Mouse (Mus musculus) midbrain, embryonic 16.5 days (tissue): Measurements from ENCODE around the gene Paqr4. TPM values are rescaled to one million over a fixed set of nuclear protein-coding genes. Genes with fewer than 3 reads are reported as not detected.

Experiments
- ATAC-seq: fragments of 200-750 bp; cut with Nextera tagmentation; 2 replicates; pipeline ENCODE4 v1.8.0; 2017; ENCODE audit warnings: moderate TSS enrichment
- H3K27ac ChIP-seq: fragments of 300-500 bp; sonication (generic); 2 replicates; pipeline ENCODE4 v1.5.1; 2014; ENCODE audit warnings: mild to moderate bottlenecking, low read length, mixed read lengths
- H3K27me3 ChIP-seq: fragments of 300-500 bp; sonication (generic); 2 replicates; pipeline ENCODE4 v1.6.1; 2014; ENCODE audit warnings: low read depth, low read length, mixed read lengths; ENCODE audit not compliant: control insufficient read depth, insufficient read depth
- H3K36me3 ChIP-seq: fragments of 300-500 bp; sonication (generic); 2 replicates; pipeline ENCODE4 v1.6.1; 2014; ENCODE audit warnings: mild to moderate bottlenecking, low read length, moderate library complexity, mixed read lengths; ENCODE audit not compliant: control insufficient read depth, insufficient read depth
- H3K4me1 ChIP-seq: fragments of 300-500 bp; sonication (generic); 2 replicates; pipeline ENCODE4 v1.6.1; 2014; ENCODE audit warnings: mild to moderate bottlenecking, low read length, mixed read lengths; ENCODE audit not compliant: control insufficient read depth, insufficient read depth
- H3K4me2 ChIP-seq: fragments of 300-500 bp; sonication (generic); 2 replicates; pipeline ENCODE4 v1.6.1; 2014; ENCODE audit warnings: mild to moderate bottlenecking, low read length, mixed read lengths
- H3K4me3 ChIP-seq: fragments of 300-500 bp; sonication (generic); 2 replicates; pipeline ENCODE4 v1.5.1; 2014; ENCODE audit warnings: low read depth, mild to moderate bottlenecking, low read length, moderate library complexity, mixed read lengths
- H3K9ac ChIP-seq: fragments of 300-500 bp; sonication (generic); 2 replicates; pipeline ENCODE4 v1.6.1; 2014; ENCODE audit warnings: low read depth, low read length, mixed read lengths
- H3K9me3 ChIP-seq: fragments of 300-500 bp; sonication (generic); replicated peaks from 2 replicates; pipeline ENCODE4 v1.6.1; 2014; ENCODE audit warnings: mild to moderate bottlenecking, low read length, mixed read lengths; ENCODE audit not compliant: control insufficient read depth, poor library complexity, severe bottlenecking
- WGBS: fragments of 180-500 bp; shearing (Covaris S2); extraction: QIAGEN DNeasy Blood & Tissue Kit; methylation state at CpG from one replicate; pipeline ENCODE4 v1.1.7; 2014; 5-methylcytosine and 5-hydroxymethylcytosine counted together
- polyA plus RNA-seq: library from polyadenylated mRNA; unstranded; fragments of >200 nt; fragmentation: Nextera tagmentation; extraction: Ambion mirVana; gene quantifications from 2 replicates; pipeline ENCODE4 v1.2.1, GENCODE M21; 2015

Gene Paqr4
- polyA plus RNA-seq, 1 experiment from 2014 or later: 75.7 TPM

DNA sequence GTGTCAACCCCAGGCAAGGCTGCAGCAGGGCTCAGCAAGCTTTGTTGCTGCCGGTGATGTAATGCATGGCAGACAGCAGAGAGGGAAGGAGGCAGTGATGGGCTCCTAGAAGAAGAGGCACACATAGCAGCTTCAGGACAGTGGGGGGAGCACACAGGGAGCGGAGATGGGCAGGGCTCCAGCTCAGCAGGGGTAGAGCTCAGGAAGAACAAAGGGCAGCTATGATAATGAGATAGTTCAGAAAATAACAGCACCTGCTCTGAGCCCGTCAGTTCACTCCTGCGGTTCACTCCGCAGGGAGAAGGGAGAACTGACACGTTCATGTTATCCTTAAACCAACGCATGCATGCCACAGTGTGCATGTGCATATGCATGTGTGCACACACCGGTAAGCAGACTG lies 18.1 kb upstream of the Paqr4 start:
- H3K4me3 ChIP-seq: no peak overlapping the region
- H3K27me3 ChIP-seq: no peaks in the 10 kb centered on the region
- H3K4me1 ChIP-seq: no peaks in the 10 kb centered on the region
- H3K27ac ChIP-seq: no peak overlapping the region
- H3K9ac ChIP-seq: no peak overlapping the region
- no peak overlapping the region for H3K4me2 ChIP-seq
- H3K9me3 ChIP-seq: no peaks in the 10 kb centered on the region
- peaks cover 62% of the 10 kb centered on the region for H3K36me3 ChIP-seq
- WGBS: 57% methylated on average over 8 of the region's 8 CpGs
- no peak for ATAC-seq

DNA sequence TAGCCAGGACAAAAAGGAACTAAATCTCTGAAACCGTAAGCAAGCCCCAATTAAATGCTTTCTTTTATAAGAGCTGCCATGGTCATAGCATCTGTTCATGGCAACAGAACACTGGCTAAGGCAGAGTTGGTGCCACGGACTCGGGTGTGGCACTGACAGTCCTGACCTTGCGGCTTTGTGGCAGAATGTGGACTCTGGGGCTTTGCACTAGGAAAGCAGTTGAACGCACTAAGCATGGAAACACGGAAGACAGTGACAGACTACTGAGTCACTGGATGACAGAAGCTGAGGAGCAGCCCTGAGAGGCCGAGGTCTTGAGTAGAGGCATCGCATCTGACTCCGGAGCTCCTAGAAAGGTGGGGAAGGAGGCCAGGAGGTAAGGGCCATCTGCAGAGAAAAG lies 16.9 kb upstream of the Paqr4 start:
- ATAC-seq: no peak
- Histone ChIP-seq H3K36me3 (peaks cover 74% of the 10 kb centered on the region), H3K27me3 (no peaks in the 10 kb centered on the region), H3K27ac (no peak overlapping the region), H3K9me3 (no peaks in the 10 kb centered on the region), H3K9ac (no peak overlapping the region), H3K4me1 (no peaks in the 10 kb centered on the region), H3K4me3 (no peak overlapping the region), H3K4me2 (no peak overlapping the region)
- WGBS: 98% methylated on average over 9 of the region's 9 CpGs

DNA sequence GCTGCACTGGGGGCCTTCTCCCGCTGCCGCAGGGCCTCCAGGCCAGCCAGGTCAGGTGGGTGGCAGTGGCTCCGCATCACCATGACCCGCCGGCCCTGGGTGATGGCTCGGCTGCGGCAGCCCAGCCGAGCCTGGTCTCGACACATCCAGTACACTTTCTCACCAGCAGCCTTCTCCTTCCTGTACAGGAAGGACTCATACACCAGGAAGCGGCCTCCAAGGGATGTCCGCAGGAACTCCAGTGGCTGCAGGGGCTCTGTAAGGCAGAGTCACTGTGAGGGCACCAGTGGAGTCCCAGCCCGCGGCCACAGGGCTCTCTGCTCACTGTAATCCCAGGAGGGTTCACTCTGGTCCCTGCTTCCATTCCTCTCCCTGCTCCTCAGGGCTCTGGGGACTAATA lies 15.0 kb upstream of the Paqr4 start:
- Histone ChIP-seq H3K9me3 (no peaks in the 10 kb centered on the region), H3K27me3 (no peaks in the 10 kb centered on the region), H3K4me3 (no peak overlapping the region), H3K4me2 (no peak overlapping the region), H3K9ac (no peak overlapping the region), H3K27ac (no peak overlapping the region), H3K4me1 (no peaks in the 10 kb centered on the region), H3K36me3 (peaks cover 78% of the 10 kb centered on the region)
- ATAC-seq: no peak
- 94% methylated on average over 13 of the region's 13 CpGs for WGBS

DNA sequence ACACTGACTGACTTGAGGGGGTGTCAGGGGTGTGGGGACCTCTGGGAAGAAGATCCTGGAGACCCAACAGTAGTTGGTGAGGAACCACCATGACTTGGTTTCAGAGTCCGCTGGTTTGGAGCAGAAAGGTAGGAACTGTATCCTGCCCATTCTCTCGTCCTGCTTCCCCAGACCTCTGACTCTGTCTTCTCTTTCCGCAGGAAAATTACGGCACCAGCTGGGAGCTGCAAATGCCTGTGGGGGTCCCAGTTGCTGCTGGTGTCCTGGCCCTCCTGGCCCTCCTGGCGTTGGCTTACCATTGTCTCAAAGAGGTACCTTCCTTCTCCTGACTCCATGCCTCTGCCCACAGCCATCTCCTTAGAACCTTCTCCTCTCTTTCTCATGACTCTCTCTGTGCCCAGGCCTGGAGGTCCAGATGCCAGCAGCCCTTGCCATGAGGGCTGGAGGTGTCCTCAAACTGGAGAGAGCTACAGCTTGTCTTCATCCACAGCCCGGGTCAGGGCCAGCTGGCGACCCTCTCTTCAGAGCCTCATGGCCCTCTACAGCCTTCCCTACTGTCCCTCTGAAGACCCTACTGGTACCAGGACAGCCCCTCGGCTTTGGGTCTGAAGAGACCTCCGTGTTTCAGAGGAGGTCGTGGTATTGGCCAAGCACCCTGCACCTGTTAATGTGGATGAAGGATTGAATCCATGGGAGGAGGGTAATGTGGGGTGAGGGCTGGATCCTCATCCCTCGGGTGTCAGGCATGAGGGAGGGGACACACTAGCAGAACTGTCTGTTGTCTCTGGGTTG lies 8.9 kb upstream of the Paqr4 start:
- Histone ChIP-seq H3K9ac (no peak overlapping the region), H3K9me3 (no peaks in the 10 kb centered on the region), H3K27ac (no peak overlapping the region), H3K4me2 (no peak overlapping the region), H3K27me3 (peaks cover 8% of the 10 kb centered on the region), H3K4me1 (peaks cover 13% of the 10 kb centered on the region), H3K4me3 (no peak overlapping the region), H3K36me3 (peaks cover 26% of the 10 kb centered on the region)
- ATAC-seq: no peak
- WGBS: 89% methylated on average over 11 of the region's 11 CpGs

DNA sequence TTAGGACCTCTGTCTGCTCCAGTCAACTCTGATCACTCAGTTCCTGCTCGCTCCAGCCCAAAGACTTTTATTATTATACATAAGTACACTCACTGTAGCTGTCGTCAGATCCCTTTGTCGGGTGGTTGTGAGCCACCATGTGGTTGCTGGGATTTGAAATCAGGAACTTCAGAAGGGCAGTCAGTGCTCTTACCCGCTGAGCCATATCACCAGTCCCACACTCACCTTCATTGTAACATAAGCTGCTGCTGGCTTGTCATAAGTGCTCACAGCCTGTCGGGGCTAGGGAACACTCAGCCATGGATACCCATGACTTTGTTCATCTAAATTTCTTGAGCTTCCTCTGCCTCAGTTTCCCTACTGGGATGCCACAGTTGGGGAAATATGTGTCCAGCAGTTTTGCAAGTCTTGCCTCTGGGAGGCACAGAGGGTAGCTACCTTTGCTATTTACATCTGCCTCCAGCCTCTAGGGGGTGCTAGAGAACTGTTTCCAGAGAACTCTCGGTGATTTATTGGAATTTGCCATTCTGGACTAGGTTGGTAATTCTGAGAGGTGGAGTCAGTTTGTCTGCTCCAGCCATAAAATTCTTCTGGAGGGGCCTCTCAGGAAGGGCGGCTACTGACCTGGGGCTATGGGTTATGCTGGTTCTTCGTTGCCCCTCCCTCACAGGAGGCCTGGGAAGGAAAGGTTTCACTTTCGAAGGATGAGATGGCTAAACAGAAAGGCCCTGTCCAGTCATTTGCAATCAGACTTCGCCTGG lies 8.1 kb upstream of the Paqr4 start:
- H3K36me3 ChIP-seq: peaks cover 24% of the 10 kb centered on the region
- 40% methylated on average over 10 of the region's 10 CpGs for WGBS
- no peak overlapping the region for H3K4me3 ChIP-seq
- H3K4me1 ChIP-seq: peaks cover 13% of the 10 kb centered on the region
- H3K27me3 ChIP-seq: peaks cover 16% of the 10 kb centered on the region
- H3K4me2 ChIP-seq: no peak overlapping the region
- H3K9me3 ChIP-seq: no peaks in the 10 kb centered on the region
- H3K27ac ChIP-seq: no peak overlapping the region
- no peak overlapping the region for H3K9ac ChIP-seq
- ATAC-seq: no peak

DNA sequence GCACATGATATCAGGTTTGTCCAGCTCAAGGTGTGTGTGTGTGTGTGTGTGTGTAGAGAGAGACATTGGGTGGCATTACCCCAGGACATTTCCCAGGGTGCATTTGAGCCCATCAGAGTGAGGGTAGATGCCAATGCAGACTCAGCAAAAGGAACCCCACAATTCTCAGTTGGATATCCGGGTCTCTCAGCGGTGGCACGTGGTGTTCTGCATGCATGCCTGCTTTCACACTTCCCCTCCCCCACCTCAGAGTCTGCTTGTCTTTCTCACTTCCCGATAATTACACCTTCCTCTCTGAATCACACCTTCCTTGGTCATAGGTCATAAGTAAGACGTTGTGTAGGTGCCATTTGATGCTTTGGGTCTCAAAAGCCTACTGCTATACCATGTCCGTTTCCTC lies 7.4 kb upstream of the Paqr4 start:
- peaks cover 16% of the 10 kb centered on the region for H3K36me3 ChIP-seq
- 43% methylated on average over 6 of the region's 6 CpGs for WGBS
- no peak for ATAC-seq
- no peak overlapping the region for H3K4me2 ChIP-seq
- H3K9ac ChIP-seq: no peak overlapping the region
- H3K4me1 ChIP-seq: peaks cover 13% of the 10 kb centered on the region
- H3K27me3 ChIP-seq: peaks cover 24% of the 10 kb centered on the region
- no peaks in the 10 kb centered on the region for H3K9me3 ChIP-seq
- H3K27ac ChIP-seq: no peak overlapping the region
- no peak overlapping the region for H3K4me3 ChIP-seq

DNA sequence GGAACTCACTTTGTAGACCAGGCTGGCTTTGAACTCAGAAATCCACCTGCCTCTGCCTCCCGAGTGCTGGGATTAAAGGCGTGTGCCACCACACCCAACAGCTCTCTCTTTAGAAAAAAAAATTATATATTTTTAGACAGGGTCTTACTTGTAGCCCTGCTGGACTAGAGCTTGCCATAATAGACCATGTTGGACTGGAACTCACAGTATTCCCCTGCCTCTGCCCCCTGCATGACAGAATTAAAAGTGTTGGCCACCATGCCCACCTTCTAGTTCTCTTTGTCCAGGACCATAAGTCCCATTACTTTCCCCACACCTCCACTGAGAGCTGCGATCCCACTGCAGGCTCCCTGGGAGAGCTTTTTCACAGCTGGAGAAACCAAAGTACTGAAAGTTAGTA lies 6.8 kb upstream of the Paqr4 start:
- 84% methylated on average over 3 of the region's 3 CpGs for WGBS

DNA sequence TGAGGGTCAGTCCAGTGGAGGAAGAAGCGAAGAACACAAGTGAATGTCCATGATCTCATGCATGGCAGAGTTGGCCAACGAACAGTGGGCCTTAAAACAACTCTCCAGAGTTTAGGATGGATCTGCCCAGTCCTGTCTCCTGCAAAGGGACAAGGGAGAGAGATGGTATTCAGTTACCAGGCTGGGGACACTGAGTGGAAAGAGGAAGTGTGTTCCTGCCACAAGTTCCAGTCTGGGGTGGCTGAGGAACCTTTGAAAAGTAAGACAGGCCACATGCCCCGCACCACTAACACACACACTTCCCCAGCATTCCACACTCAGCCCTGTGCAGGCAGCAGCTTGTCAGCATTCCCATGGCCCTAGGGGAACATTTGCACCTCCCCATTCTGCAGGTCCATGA lies 6.1 kb upstream of the Paqr4 start:
- no peak for ATAC-seq
- Histone ChIP-seq H3K9me3 (no peaks in the 10 kb centered on the region), H3K36me3 (peaks cover 4% of the 10 kb centered on the region), H3K9ac (no peak overlapping the region), H3K27me3 (peaks cover 36% of the 10 kb centered on the region), H3K27ac (no peak overlapping the region), H3K4me1 (peaks cover 17% of the 10 kb centered on the region), H3K4me3 (no peak overlapping the region), H3K4me2 (no peak overlapping the region)
- 86% methylated on average over 3 of the region's 3 CpGs for WGBS

More for the DNA sequence above, 6.8 kb upstream of the Paqr4 start:
- H3K27ac ChIP-seq: no peak overlapping the region
- no peak overlapping the region for H3K4me3 ChIP-seq
- no peak for ATAC-seq
- peaks cover 11% of the 10 kb centered on the region for H3K36me3 ChIP-seq
- no peak overlapping the region for H3K4me2 ChIP-seq
- peaks cover 29% of the 10 kb centered on the region for H3K27me3 ChIP-seq
- peaks cover 14% of the 10 kb centered on the region for H3K4me1 ChIP-seq
- no peaks in the 10 kb centered on the region for H3K9me3 ChIP-seq
- H3K9ac ChIP-seq: no peak overlapping the region

DNA sequence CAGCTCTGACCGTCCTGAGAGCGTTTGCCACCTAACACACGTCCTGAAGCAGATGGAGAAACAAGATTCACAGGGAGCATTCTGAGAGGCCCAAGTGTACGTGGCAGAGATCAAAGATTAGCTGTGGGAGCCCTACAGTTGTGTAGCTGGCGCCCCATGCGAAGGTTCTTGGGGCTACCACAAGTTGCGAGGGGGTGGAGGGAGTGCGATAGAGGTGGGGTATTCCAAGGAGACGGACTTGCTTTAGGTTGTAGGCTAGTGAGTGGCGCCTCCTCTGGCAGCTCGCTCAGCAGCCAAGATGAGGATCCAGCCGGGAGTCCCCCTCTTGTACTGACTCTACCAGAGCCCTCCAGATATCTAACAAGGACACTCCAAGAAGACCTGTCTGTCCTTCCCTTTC lies 5.6 kb upstream of the Paqr4 start:
- Histone ChIP-seq H3K9ac (no peak overlapping the region), H3K4me1 (peaks cover 17% of the 10 kb centered on the region), H3K4me3 (peak overlapping the region; percentile 50; the same call in 1 of the 2 replicates), H3K27ac (no peak overlapping the region), H3K9me3 (no peaks in the 10 kb centered on the region), H3K4me2 (peak overlapping the region; percentile 92), H3K36me3 (no peaks in the 10 kb centered on the region), H3K27me3 (peaks cover 40% of the 10 kb centered on the region)
- WGBS: 4% methylated on average over 12 of the region's 12 CpGs
- no peak for ATAC-seq
